Mouse (Mus musculus) lung, postnatal 10 days (tissue): ENCODE data around the gene Glrx.

Source experiments
- DNase-seq: peaks from one replicate; pipeline ENCODE4 v3.0.0; 2021

Glrx gene

GRCm38 (mm10) chr13:75892876-75893275 is 53.2 kb downstream of the Glrx start:
- DNase-seq: no peak
